ENCODE assay signal across 8 mouse cellular contexts in genomic region chrX:13845141-13845857, GRCm38 (mm10). TPM values are rescaled to one million over a fixed set of nuclear protein-coding genes. Genes with fewer than 3 reads are reported as not detected.
DNase-seq lines count a peak whose midpoint lies in the region; ATAC-seq and TF ChIP-seq lines count a peak whose summit lies in the region.

No protein-coding gene starts in this region.

- DNase-seq in thymus, adult 18-20 months: peak; percentile 5 to 9
- DNase-seq in thymus, postnatal 36 days: no peak
- peak; percentile 44 for DNase-seq in brain, adult 2 months (ENCODE audit: low read depth, low spot score)
- DNase-seq in heart, adult 2 months: peak in 1 of 2 experiments; percentile 2
- peak; percentile 3 for DNase-seq in liver, embryonic 13.5 days

- H3K27me3 ChIP-seq in heart, adult 2 months (ENCODE audit: control insufficient read depth, insufficient read depth, low read length): no peaks in the 10 kb centered on the region
- H3K27me3 ChIP-seq in kidney, embryonic 16.5 days (ENCODE audit: insufficient read depth, low read length): no peaks in the 10 kb centered on the region
- H3K27me3 ChIP-seq in liver, embryonic 13.5 days: peaks cover 9% of the 10 kb centered on the region; the same call in 1 of the 2 replicates
- H3K27me3 ChIP-seq in neural tube, embryonic 15.5 days (replicated peaks): no peaks in the 10 kb centered on the region

- no peaks in the 10 kb centered on the region for H3K79me2 ChIP-seq in heart, adult 2 months (replicated peaks; ENCODE audit: control insufficient read depth, insufficient read depth, low read length)

- H3K9me3 ChIP-seq in kidney, embryonic 16.5 days (ENCODE audit: low read length): no peaks in the 10 kb centered on the region
- H3K9me3 ChIP-seq in liver, embryonic 13.5 days (replicated peaks): no peaks in the 10 kb centered on the region
- H3K9me3 ChIP-seq in neural tube, embryonic 15.5 days (replicated peaks): no peaks in the 10 kb centered on the region

- ATAC-seq in kidney, embryonic 16.5 days (ENCODE audit: low FRiP score, low TSS enrichment): no peak
- ATAC-seq in liver, embryonic 13.5 days (ENCODE audit: low read depth): no peak
- ATAC-seq in neural tube, embryonic 15.5 days (ENCODE audit: low FRiP score): peak; percentile 0; the same call in 1 of the 2 replicates
- no peak for ATAC-seq in granulocyte monocyte progenitor cell, adult 5-6 weeks (replicated peaks; ENCODE audit: poor library complexity, severe bottlenecking)

- no peaks in the 10 kb centered on the region for H3K4me1 ChIP-seq in heart, adult 2 months (ENCODE audit: control insufficient read depth, insufficient read depth, low read length)
- H3K4me1 ChIP-seq in kidney, embryonic 16.5 days (ENCODE audit: insufficient read depth, low read length): no peaks in the 10 kb centered on the region
- peaks cover 15% of the 10 kb centered on the region for H3K4me1 ChIP-seq in liver, embryonic 13.5 days (replicated peaks)
- H3K4me1 ChIP-seq in neural tube, embryonic 15.5 days: no peaks in the 10 kb centered on the region

- H3K9ac ChIP-seq in heart, adult 2 months (ENCODE audit: low read depth, low read length): peak overlapping the region; percentile 83
- H3K9ac ChIP-seq in kidney, embryonic 16.5 days (replicated peaks; ENCODE audit: low read length): peak overlapping the region; percentile 84
- H3K9ac ChIP-seq in liver, embryonic 13.5 days: peak overlapping the region; percentile 71
- H3K9ac ChIP-seq in neural tube, embryonic 15.5 days (replicated peaks): peak overlapping the region; percentile 72

- H3K36me3 ChIP-seq in heart, adult 2 months (ENCODE audit: control insufficient read depth, insufficient read depth, low read length): no peaks in the 10 kb centered on the region
- no peaks in the 10 kb centered on the region for H3K36me3 ChIP-seq in kidney, embryonic 16.5 days (ENCODE audit: insufficient read depth, low read length)
- H3K36me3 ChIP-seq in liver, embryonic 13.5 days: no peaks in the 10 kb centered on the region
- no peaks in the 10 kb centered on the region for H3K36me3 ChIP-seq in neural tube, embryonic 15.5 days

- no peak for TF ChIP-seq CTCF in heart, adult 2 months (IDR thresholded peaks at IDR 0.05)

- 28% methylated on average over 22 of the region's 22 CpGs for WGBS in heart, adult 2 months
- whole genome bisulfite sequencing in kidney, embryonic 16.5 days: 31% methylated on average over 22 of the region's 22 CpGs
- 16% methylated on average over 22 of the region's 22 CpGs for WGBS in liver, embryonic 13.5 days (ENCODE audit: insufficient replicate concordance)
- 26% methylated on average over 22 of the region's 22 CpGs for WGBS in neural tube, embryonic 15.5 days

- H3K27ac ChIP-seq in heart, adult 2 months: peak overlapping the region; percentile 56
- peak overlapping the region; percentile 85; the same call in 1 of the 2 replicates for H3K27ac ChIP-seq in kidney, embryonic 16.5 days (ENCODE audit: low read length)
- no peak overlapping the region for H3K27ac ChIP-seq in liver, embryonic 13.5 days
- peak overlapping the region; percentile 93 for H3K27ac ChIP-seq in neural tube, embryonic 15.5 days (replicated peaks)

- H3K4me2 ChIP-seq in kidney, embryonic 16.5 days (replicated peaks; ENCODE audit: low read depth, low read length): peak overlapping the region; percentile 55
- peak overlapping the region; percentile 79 for H3K4me2 ChIP-seq in liver, embryonic 13.5 days
- H3K4me2 ChIP-seq in neural tube, embryonic 15.5 days: peak overlapping the region; percentile 48

- H3K4me3 ChIP-seq in heart, adult 2 months: peak overlapping the region; percentile 66
- peak overlapping the region; percentile 68 for H3K4me3 ChIP-seq in kidney, embryonic 16.5 days (ENCODE audit: low read length)
- H3K4me3 ChIP-seq in liver, embryonic 13.5 days (replicated peaks): peak overlapping the region; percentile 64
- peak overlapping the region; percentile 56 for H3K4me3 ChIP-seq in neural tube, embryonic 15.5 days (replicated peaks)

- no peak for TF ChIP-seq POLR2A in heart, adult 2 months (IDR thresholded peaks at IDR 0.05; ENCODE audit: insufficient read depth, low read depth, low read length)

- no peak for TF ChIP-seq EP300 in heart, adult 2 months (IDR thresholded peaks at IDR 0.05; ENCODE audit: insufficient read depth, low read depth, low read length)

- intact Hi-C loops in heart, adult 2 months (cut with DNase I): loop anchor here (5.0 to 10.0 kb wide), 2 partner anchors 133 to 600 kb away; no protein-coding TSS in a partner anchor

RNA-seq across cellular contexts. Expression of gene Cask, which starts 5.9 kb away (rescaled TPM):
- total RNA-seq in heart, adult 2 months (2021): 10 to 100 TPM; 15.7 to 16.2 TPM
- 1.8 and 4.7 TPM in 2 replicates for polyA plus RNA-seq in heart, adult 2 months (2012; rRNA removed)
- 13.6 and 16.2 TPM in 2 replicates for polyA plus RNA-seq in kidney, embryonic 16.5 days (2015; fragmentation: Nextera tagmentation; extraction: Ambion mirVana)
- 0.99 and 1.3 TPM in 2 replicates for polyA plus RNA-seq in liver, embryonic 13.5 days (2015; fragmentation: Nextera tagmentation; extraction: Ambion mirVana)
- 47.5 and 57.1 TPM in 2 replicates for polyA plus RNA-seq in neural tube, embryonic 15.5 days (2015; fragmentation: Nextera tagmentation; extraction: Ambion mirVana)
- total RNA-seq in granulocyte monocyte progenitor cell, adult 5-6 weeks (2014; fragmentation: Nextera tagmentation): 13.9 and 30.8 TPM in 2 replicates
- 17.5 and 33.1 TPM in 2 replicates for total RNA-seq in granulocyte monocyte progenitor cell, adult 5-6 weeks (2017)

Comparison
In these comparisons a context has a peak if more than half of its experiments do, and no peak if none do; other contexts are left out.
1. DNase-seq: peak in thymus, adult 18-20 months (2 of 2), brain, adult 2 months (single experiment) and liver, embryonic 13.5 days (single experiment); none in thymus, postnatal 36 days (0 of 2).
2. Peak in every context shown above with its lines, with median percentiles within 50 percentile points of each other: H3K4me3 ChIP-seq, H3K9ac ChIP-seq and H3K4me2 ChIP-seq.